Mouse (Mus musculus) naive thymus-derived CD4-positive, alpha-beta T cell, adult 5 months (primary cell): ENCODE data around the gene Tpsb2. TPM values are rescaled to one million over a fixed set of nuclear protein-coding genes. Genes with fewer than 3 reads are reported as not detected.

Experiments
- polyA plus RNA-seq: library from polyadenylated mRNA; unstranded; fragments of 100-300 nt; shearing (Covaris generic); gene quantifications from one replicate; pipeline ENCODE4 v1.2.1, GENCODE M21; 2017

Tpsb2 gene
- polyA plus RNA-seq = not detected

GRCm38 (mm10) chr17:25366005-25366404 lies at the start of gene Tpsb2:
Gene Tpsb2, plus strand, starts transcription at chr17:25366305.

GRCm38 (mm10) chr17:25318354-25318753 lies 47.8 kb upstream of the Tpsb2 start, which contains the start of gene Prss29:
Gene Prss29, plus strand, starts transcription at chr17:25318654.

DNA sequence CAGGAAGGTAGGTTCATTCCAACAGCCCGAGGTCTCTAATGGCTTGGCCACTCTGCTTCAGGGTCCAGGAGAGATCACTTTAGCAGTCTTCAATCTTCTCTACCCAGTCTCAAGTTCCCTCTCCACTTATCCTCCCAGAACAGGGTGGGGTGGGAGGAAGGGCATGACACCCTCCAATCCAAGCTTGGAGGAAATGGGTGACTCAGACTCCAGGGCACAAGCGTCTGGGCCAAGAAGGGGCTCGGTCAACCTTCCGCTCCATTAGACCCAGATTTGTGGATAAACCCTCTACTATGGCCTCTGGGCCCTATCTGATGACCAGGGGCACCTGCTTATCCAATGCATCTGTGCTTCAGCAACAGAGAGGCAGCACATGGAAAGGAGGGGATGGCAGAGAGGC lies 20.6 kb upstream of the Tpsb2 start, which contains the start of gene Tpsab1:
Tpsab1 (minus strand) TSS at position 101 of the 400 bp plus-strand sequence.

GRCm38 (mm10) chr17:25368973-25369372 lies 2.9 kb downstream of the Tpsb2 start, which contains the start of gene Tpsg1:
Gene Tpsg1, plus strand, starts transcription at chr17:25369273.

Other genes starting within 250 kb of the Tpsb2 start
- not detected for gene Ptx4, start 245.5 kb upstream of the Tpsb2 start, polyA plus RNA-seq
- 29.9 TPM for gene Clcn7, start 232.9 kb upstream of the Tpsb2 start, polyA plus RNA-seq
- not detected for gene Ccdc154, start 203.8 kb upstream of the Tpsb2 start, polyA plus RNA-seq
- gene Gm38655, start 190.8 kb upstream of the Tpsb2 start, polyA plus RNA-seq = not detected
- 17.8 TPM for gene BC003965, start 181.8 kb upstream of the Tpsb2 start, polyA plus RNA-seq
- 57.0 TPM for gene Unkl, start 177.9 kb upstream of the Tpsb2 start, polyA plus RNA-seq
- gene Gnptg, start 126.2 kb upstream of the Tpsb2 start, polyA plus RNA-seq = 85.8 TPM
- 36.6 TPM for gene Tsr3, start 126.1 kb upstream of the Tpsb2 start, polyA plus RNA-seq
- gene Baiap3, start 109.9 kb upstream of the Tpsb2 start, polyA plus RNA-seq = 2.6 TPM
- 587 TPM for gene Ube2i, start 91.7 kb upstream of the Tpsb2 start, polyA plus RNA-seq
- gene Prss34, start 67.9 kb upstream of the Tpsb2 start, polyA plus RNA-seq = not detected
- gene Prss28, start 57.7 kb upstream of the Tpsb2 start, polyA plus RNA-seq = not detected
- not detected for gene Prss29, start 47.7 kb upstream of the Tpsb2 start, polyA plus RNA-seq
- gene Tpsab1, start 20.7 kb upstream of the Tpsb2 start, polyA plus RNA-seq = not detected
- gene Tpsg1, start 3.0 kb downstream of the Tpsb2 start, polyA plus RNA-seq = not detected
- gene Cacna1h, start 67.5 kb downstream of the Tpsb2 start, polyA plus RNA-seq = not detected
- not detected for gene Tekt4, start 88.3 kb downstream of the Tpsb2 start, polyA plus RNA-seq
- gene Sstr5, start 131.0 kb downstream of the Tpsb2 start, polyA plus RNA-seq = not detected
- gene Sox8, start 204.4 kb downstream of the Tpsb2 start, polyA plus RNA-seq = 0.12 TPM
- gene Lmf1, start 212.8 kb downstream of the Tpsb2 start, polyA plus RNA-seq = 17.9 TPM